Mouse (Mus musculus): ENCODE measurements around the gene Arxes2. TPM values are rescaled to one million over a fixed set of nuclear protein-coding genes. Genes with fewer than 3 reads are reported as not detected.
"Not testable (repeated sequence)": the region's sequence is repeated elsewhere in the genome, so short reads cannot be mapped to it uniquely, and the experiment has no call there.

Arxes2 gene
- polyA plus RNA-seq, 1 experiment from 2014 or later, result 205 TPM

DNA sequence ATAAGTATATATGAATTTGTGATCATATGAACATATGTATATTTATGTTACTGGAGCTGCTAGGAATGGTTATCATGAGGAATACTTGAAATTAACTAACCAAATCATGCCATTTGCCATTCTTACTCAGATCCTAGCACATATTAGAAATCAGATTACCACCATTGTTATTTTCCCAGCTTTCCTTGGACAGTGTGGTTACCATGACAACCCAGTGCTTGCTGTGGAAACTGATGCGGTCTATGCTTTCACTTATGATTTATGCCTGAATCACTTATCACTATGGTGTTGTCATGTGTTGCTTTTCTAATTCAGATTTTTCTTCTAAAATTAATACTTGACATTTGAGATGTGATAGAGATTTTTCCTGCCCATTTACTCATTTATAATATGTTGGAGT is 36.7 kb downstream of the Arxes2 start:
- Histone ChIP-seq H3K9me3 (ENCODE audit: control insufficient read depth, low read length) (no peaks in the 10 kb centered on the region), H3K27me3 (replicated peaks; ENCODE audit: control insufficient read depth, insufficient read depth, low read length) (no peaks in the 10 kb centered on the region), H3K4me2 (ENCODE audit: low read length) (no peak overlapping the region), H3K4me1 (replicated peaks; ENCODE audit: control insufficient read depth, insufficient read depth, low read length) (no peaks in the 10 kb centered on the region), H3K4me3 (replicated peaks; ENCODE audit: low read length) (no peak overlapping the region), H3K9ac (replicated peaks; ENCODE audit: low read depth, low read length) (no peak overlapping the region), H3K27ac (ENCODE audit: low read length) (no peak overlapping the region), H3K36me3 (ENCODE audit: control insufficient read depth, insufficient read depth) (no peaks in the 10 kb centered on the region)
- WGBS, result 48% methylated on average over 1 of the region's 1 CpGs
- ATAC-seq, result no peak

DNA sequence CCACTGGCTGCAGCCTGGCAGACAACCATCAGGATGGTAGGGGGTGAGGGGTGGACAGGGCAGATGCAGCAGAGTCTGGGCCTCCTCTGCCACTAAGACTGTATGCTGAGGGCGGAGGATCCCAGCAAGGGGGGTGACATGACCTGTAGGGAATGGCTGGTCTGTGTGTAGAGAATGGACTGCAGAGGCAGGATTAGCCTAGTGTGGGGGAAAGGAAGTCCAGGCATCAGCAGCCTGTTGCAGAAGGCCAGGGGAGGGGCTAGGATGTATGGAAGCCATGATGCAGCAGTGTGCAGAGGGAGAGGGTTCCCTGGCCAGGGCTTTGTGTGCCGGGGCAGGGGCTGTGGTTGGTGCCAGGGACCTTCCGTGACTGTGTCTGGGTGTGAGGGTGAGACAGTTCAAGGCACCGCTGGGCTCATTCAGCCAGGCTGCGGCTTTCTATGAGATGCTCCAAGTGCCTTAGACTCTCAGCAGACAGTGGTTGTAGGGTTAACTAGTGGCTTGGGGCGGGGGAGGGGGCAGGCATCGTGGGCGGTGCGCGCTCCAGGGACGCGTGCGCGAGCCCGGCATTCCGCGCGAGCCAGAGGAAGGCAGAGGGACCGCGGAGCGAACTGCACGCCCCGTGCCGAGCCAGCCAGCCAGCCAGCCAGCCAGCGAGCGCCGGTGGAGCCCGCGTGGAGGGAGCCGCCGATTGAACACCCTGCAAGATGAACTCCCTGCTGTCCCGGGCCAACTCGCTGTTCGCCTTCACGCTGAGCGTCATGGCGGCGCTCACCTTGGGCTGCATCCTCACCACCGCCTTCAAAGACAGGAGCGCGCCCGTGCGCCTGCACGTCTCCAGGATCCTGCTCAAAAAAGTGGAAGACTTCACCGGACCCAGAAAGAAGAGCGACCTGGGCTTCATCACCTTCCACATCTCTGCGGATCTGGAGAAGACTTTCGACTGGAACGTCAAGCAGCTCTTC is 39.5 kb downstream of the Arxes2 start, which contains the start of gene Arxes1:
Gene Arxes1 (plus strand): TSS at position 569 of the 965 bp plus-strand sequence.
- H3K4me3 ChIP-seq (replicated peaks; ENCODE audit: low read length), result peak within 1 kb of the TSS; percentile 34
- not testable (repeated sequence) for H3K36me3 ChIP-seq (ENCODE audit: control insufficient read depth, insufficient read depth); H3K9ac ChIP-seq (replicated peaks; ENCODE audit: low read depth, low read length); H3K27me3 ChIP-seq (replicated peaks; ENCODE audit: control insufficient read depth, insufficient read depth, low read length); H3K27ac ChIP-seq (ENCODE audit: low read length); H3K4me1 ChIP-seq (replicated peaks; ENCODE audit: control insufficient read depth, insufficient read depth, low read length); H3K9me3 ChIP-seq (ENCODE audit: control insufficient read depth, low read length)
- 18% methylated on average over 11 of the region's 49 CpGs for WGBS
- ATAC-seq, result peak; percentile 94
- peak within 1 kb of the TSS; percentile 45 for H3K4me2 ChIP-seq (ENCODE audit: low read length)

DNA sequence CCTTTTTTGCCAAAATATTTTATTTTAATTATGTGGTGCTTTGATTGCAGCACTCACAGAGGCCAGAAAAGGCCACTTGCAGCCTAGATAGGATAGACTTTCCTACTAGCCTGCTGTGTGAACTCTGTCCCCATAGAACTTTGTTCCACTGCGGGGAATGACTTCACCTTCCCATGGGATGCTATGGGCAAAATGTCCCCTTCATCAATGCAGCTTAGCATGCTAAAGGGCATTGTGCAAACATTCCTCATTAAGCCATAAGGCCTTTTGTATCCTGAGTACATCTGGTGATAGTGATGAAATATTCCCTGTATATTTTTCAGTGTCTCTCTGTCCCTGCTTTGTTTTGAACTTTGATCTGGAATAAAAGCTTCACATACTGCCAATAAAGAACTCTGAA is 50.1 kb downstream of the Arxes2 start:
- Histone ChIP-seq H3K9me3 (ENCODE audit: control insufficient read depth, low read length) (no peaks in the 10 kb centered on the region), H3K27ac (ENCODE audit: low read length) (no peak overlapping the region), H3K4me1 (replicated peaks; ENCODE audit: control insufficient read depth, insufficient read depth, low read length) (no peaks in the 10 kb centered on the region), H3K36me3 (ENCODE audit: control insufficient read depth, insufficient read depth) (no peaks in the 10 kb centered on the region), H3K4me2 (ENCODE audit: low read length) (no peak overlapping the region), H3K4me3 (replicated peaks; ENCODE audit: low read length) (no peak overlapping the region), H3K9ac (replicated peaks; ENCODE audit: low read depth, low read length) (no peak overlapping the region), H3K27me3 (replicated peaks; ENCODE audit: control insufficient read depth, insufficient read depth, low read length) (no peaks in the 10 kb centered on the region)
- ATAC-seq, result no peak
- WGBS, result 76% methylated on average over 1 of the region's 1 CpGs

Other genes with a start within 250 kb of the Arxes2 start
- gene Bhlhb9, start 196.2 kb upstream of the Arxes2 start, polyA plus RNA-seq (2015; fragmentation: Nextera tagmentation; extraction: Ambion mirVana), result 106 and 110 TPM in 2 replicates
- gene Gprasp2, start 154.8 kb upstream of the Arxes2 start, polyA plus RNA-seq (2015; fragmentation: Nextera tagmentation; extraction: Ambion mirVana), result 107 and 144 TPM in 2 replicates
- 77.2 and 105 TPM in 2 replicates for gene Arxes1, start 39.5 kb downstream of the Arxes2 start, polyA plus RNA-seq (2015; fragmentation: Nextera tagmentation; extraction: Ambion mirVana)
- gene Bex2, start 74.4 kb downstream of the Arxes2 start, polyA plus RNA-seq (2015; fragmentation: Nextera tagmentation; extraction: Ambion mirVana), result 579 and 667 TPM in 2 replicates
- 0.09 TPM in 1 of 2 replicates, not detected in the other for gene Nxf3, start 91.4 kb downstream of the Arxes2 start, polyA plus RNA-seq (2015; fragmentation: Nextera tagmentation; extraction: Ambion mirVana)
- gene Bex4, start 145.2 kb downstream of the Arxes2 start, polyA plus RNA-seq (2015; fragmentation: Nextera tagmentation; extraction: Ambion mirVana), result 135 and 137 TPM in 2 replicates
- gene Tceal8, start 178.5 kb downstream of the Arxes2 start, polyA plus RNA-seq (2015; fragmentation: Nextera tagmentation; extraction: Ambion mirVana), result 109 and 120 TPM in 2 replicates
- gene Tceal5, start 210.1 kb downstream of the Arxes2 start, polyA plus RNA-seq (2015; fragmentation: Nextera tagmentation; extraction: Ambion mirVana), result 14.6 and 23.0 TPM in 2 replicates
- gene Tceal7, start 221.0 kb downstream of the Arxes2 start, polyA plus RNA-seq (2015; fragmentation: Nextera tagmentation; extraction: Ambion mirVana), result 2.1 and 2.3 TPM in 2 replicates
- 176 and 223 TPM in 2 replicates for gene Bex1, start 221.7 kb downstream of the Arxes2 start, polyA plus RNA-seq (2015; fragmentation: Nextera tagmentation; extraction: Ambion mirVana)